Mouse (Mus musculus) hindbrain, embryonic 11.5 days (tissue): Measurements from ENCODE around the gene Oxsm. TPM values are rescaled to one million over a fixed set of nuclear protein-coding genes. Genes with fewer than 3 reads are reported as not detected.

ENCODE experiments used
- ATAC-seq: fragments of 200-750 bp; cut with Nextera tagmentation; 2 replicates; pipeline ENCODE4 v1.8.0; 2017; ENCODE audit warnings: mild to moderate bottlenecking, moderate TSS enrichment, moderate library complexity; ENCODE audit not compliant: low FRiP score
- DNase-seq: peaks from one replicate; pipeline ENCODE4 v3.0.0-alpha.2; 2015; ENCODE audit warnings: low spot score
- H3K27ac ChIP-seq: fragments of 300-500 bp; sonication (generic); 2 replicates; pipeline ENCODE4 v1.5.1; 2014; ENCODE audit warnings: mild to moderate bottlenecking, low read depth, low read length
- H3K27me3 ChIP-seq: fragments of 300-500 bp; sonication (generic); 2 replicates; pipeline ENCODE4 v1.6.1; 2014; ENCODE audit warnings: mild to moderate bottlenecking, low read length, moderate library complexity, mixed read lengths; ENCODE audit not compliant: control insufficient read depth, insufficient read depth
- H3K36me3 ChIP-seq: fragments of 300-500 bp; sonication (generic); 2 replicates; pipeline ENCODE4 v1.6.1; 2014; ENCODE audit warnings: mild to moderate bottlenecking, low read length, moderate library complexity, mixed read lengths; ENCODE audit not compliant: control insufficient read depth, insufficient read depth
- H3K4me1 ChIP-seq: fragments of 300-500 bp; sonication (generic); replicated peaks from 2 replicates; pipeline ENCODE4 v1.6.1; 2014; ENCODE audit warnings: low read length, mixed read lengths; ENCODE audit not compliant: control insufficient read depth, insufficient read depth
- H3K4me2 ChIP-seq: fragments of 300-500 bp; sonication (generic); replicated peaks from 2 replicates; pipeline ENCODE4 v1.6.1; 2014; ENCODE audit warnings: mild to moderate bottlenecking, low read depth, low read length
- H3K4me3 ChIP-seq: fragments of 300-500 bp; sonication (generic); 2 replicates; pipeline ENCODE4 v1.5.1; 2014; ENCODE audit warnings: low read depth, low read length
- H3K9ac ChIP-seq: fragments of 300-500 bp; sonication (generic); 2 replicates; pipeline ENCODE4 v1.6.1; 2014; ENCODE audit warnings: low read depth, low read length
- H3K9me3 ChIP-seq: fragments of 300-500 bp; sonication (generic); 2 replicates; pipeline ENCODE4 v1.6.1; 2016; ENCODE audit warnings: low read length; ENCODE audit not compliant: control insufficient read depth
- WGBS: fragments of 180-500 bp; shearing (Covaris S2); extraction: QIAGEN DNeasy Blood & Tissue Kit; methylation state at CpG from one replicate; pipeline ENCODE4 v1.1.7; 2014; 5-methylcytosine and 5-hydroxymethylcytosine counted together
- polyA plus RNA-seq: library from polyadenylated mRNA; unstranded; fragments of >200 nt; fragmentation: Nextera tagmentation; extraction: Ambion mirVana; gene quantifications from 2 replicates; pipeline ENCODE4 v1.2.1, GENCODE M21; 2014

Oxsm gene
- polyA plus RNA-seq, 1 experiment from 2014 or later: 1.8 TPM

DNA sequence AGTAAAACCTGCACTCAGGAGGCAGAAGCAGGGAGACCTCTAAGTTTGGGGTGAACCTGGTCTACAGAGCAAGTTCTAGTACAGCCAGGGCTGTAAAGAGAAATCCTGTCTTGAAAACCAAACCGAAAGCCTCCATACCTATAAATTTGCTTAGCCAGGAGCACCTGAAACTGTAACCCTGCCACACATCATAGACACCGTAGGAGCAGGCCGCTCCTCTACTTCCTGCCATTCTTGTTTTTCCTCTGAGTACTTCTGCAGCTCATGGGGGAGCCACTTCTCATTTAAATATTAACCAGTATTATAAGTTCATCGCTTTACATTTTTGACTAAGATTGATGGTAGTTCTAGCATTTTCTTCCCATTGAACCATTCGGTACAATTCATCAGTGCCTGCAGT is 17.4 kb upstream of the Oxsm start:
- H3K9ac ChIP-seq: no peak overlapping the region
- DNase-seq: no peak
- no peaks in the 10 kb centered on the region for H3K27me3 ChIP-seq
- H3K9me3 ChIP-seq: no peaks in the 10 kb centered on the region
- no peak overlapping the region for H3K4me3 ChIP-seq
- no peaks in the 10 kb centered on the region for H3K4me1 ChIP-seq
- H3K27ac ChIP-seq: no peak overlapping the region
- 89% methylated on average over 5 of the region's 5 CpGs for WGBS
- no peaks in the 10 kb centered on the region for H3K36me3 ChIP-seq
- no peak overlapping the region for H3K4me2 ChIP-seq
- ATAC-seq: no peak

DNA sequence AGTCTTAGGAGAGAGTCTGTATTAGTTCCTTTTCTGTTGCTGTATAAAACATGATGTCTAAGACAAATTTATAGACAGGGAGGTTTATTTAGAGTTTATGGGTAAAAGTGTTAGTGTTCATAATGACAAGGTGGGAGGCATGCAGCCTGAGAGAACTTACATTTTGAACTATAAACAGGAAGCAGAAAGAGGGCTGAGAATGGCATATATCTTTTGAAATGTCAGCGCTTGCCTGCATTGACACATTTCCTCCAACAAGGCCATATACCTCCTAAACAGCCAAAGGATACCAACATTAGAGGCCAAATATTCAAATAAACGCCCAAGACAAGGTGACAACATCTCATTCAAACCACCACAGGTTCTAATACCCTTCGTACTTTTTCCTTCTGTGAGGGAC is 12.3 kb upstream of the Oxsm start:
- no peaks in the 10 kb centered on the region for H3K4me1 ChIP-seq

DNA sequence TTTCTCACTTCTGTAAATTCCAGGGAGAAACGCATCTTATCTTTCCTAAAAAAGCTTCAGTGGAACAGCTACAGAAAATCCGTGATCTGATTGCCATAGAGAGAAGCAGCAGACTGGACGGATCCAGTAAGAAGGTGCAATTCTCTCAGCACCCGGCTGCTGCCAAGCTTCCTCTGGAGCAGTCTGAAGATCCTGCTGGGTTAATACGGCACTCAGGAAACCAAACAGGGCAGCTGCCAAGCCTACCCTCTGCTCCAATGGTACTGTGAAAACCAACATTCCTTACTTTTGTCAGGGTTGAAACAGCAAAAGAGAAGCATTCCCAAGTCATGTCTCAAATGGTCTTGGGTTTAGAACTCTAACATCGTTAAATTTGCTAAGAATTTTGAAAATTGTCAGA is 10.9 kb upstream of the Oxsm start:
- ATAC-seq (no peak), DNase-seq (no peak)
- H3K4me2 ChIP-seq: no peak overlapping the region
- H3K27ac ChIP-seq: no peak overlapping the region
- no peak overlapping the region for H3K9ac ChIP-seq
- WGBS: 80% methylated on average over 6 of the region's 6 CpGs
- no peaks in the 10 kb centered on the region for H3K27me3 ChIP-seq
- no peaks in the 10 kb centered on the region for H3K9me3 ChIP-seq
- no peak overlapping the region for H3K4me3 ChIP-seq
- no peaks in the 10 kb centered on the region for H3K4me1 ChIP-seq
- H3K36me3 ChIP-seq: no peaks in the 10 kb centered on the region

More for the DNA sequence above, 12.3 kb upstream of the Oxsm start:
- no peak overlapping the region for H3K27ac ChIP-seq
- no peaks in the 10 kb centered on the region for H3K27me3 ChIP-seq
- ATAC-seq (no peak), DNase-seq (no peak)
- H3K9me3 ChIP-seq: no peaks in the 10 kb centered on the region
- WGBS: 86% methylated on average over 3 of the region's 3 CpGs
- no peak overlapping the region for H3K9ac ChIP-seq
- no peak overlapping the region for H3K4me3 ChIP-seq
- no peaks in the 10 kb centered on the region for H3K36me3 ChIP-seq
- H3K4me2 ChIP-seq: no peak overlapping the region

DNA sequence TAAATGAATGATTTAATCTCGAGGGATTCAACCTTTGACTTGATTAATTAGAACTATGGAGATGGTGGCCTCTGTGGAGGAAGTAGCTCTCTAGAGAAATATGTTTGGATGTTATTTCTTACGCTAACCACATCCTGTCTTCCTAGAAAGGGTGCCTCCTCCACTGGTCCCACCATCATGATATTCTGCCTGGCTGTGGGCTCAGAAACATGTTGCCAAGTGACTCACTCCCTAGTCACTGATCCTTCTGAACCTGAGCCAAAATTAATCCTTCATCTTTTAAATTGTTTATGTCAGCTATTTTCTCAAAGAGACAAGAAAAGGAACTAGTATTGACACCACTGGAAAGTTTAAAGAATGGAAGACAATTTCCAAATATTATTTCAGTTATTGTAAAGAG is 6.6 kb upstream of the Oxsm start:
- Histone ChIP-seq H3K27ac (no peak overlapping the region), H3K36me3 (no peaks in the 10 kb centered on the region), H3K4me1 (no peaks in the 10 kb centered on the region), H3K27me3 (no peaks in the 10 kb centered on the region), H3K9me3 (no peaks in the 10 kb centered on the region), H3K9ac (no peak overlapping the region), H3K4me2 (no peak overlapping the region), H3K4me3 (no peak overlapping the region)
- no peak for ATAC-seq
- no peak for DNase-seq
- WGBS: 88% methylated on average over 2 of the region's 2 CpGs

DNA sequence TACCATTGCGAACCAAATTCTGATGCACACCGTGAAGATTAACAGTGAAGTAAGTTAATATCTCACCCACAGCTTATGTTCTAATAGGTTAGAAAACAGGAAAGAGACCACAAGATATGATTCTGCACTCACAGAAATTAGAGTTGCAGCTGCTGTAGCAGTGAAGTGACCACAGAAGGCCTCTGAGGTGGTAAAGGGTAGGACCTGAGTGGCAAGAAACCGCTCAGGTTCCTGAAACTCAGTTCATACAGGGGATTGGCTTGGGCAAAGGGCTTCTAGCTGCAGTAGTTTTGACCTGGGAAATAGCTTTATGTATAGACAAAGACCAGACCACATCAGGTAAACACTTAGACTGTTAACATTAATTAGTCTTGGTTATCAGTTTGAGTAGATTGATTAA is 6.1 kb upstream of the Oxsm start:
- Histone ChIP-seq H3K36me3 (no peaks in the 10 kb centered on the region), H3K4me2 (no peak overlapping the region), H3K4me1 (no peaks in the 10 kb centered on the region), H3K9ac (no peak overlapping the region), H3K27ac (no peak overlapping the region), H3K9me3 (no peaks in the 10 kb centered on the region), H3K27me3 (no peaks in the 10 kb centered on the region), H3K4me3 (no peak overlapping the region)
- WGBS: 94% methylated on average over 3 of the region's 3 CpGs
- DNase-seq: no peak
- ATAC-seq: no peak

DNA sequence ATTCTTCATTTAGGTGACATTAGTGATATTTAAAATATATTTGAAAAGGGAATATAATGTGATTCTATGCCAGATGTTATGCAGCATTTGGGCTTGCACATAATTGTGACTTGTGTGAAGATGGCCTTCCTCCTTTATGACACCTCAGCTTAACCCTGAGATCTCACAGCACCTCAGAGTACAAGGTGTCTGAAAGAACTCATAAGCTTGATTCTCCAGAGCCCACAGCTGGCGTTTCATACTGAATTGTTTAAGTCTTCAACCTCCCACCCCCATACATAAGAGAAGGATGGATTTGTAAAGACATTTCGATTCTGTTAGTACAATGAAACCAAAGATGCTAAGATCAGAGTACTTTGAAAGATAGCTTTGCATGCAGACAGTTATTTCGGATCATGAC is 491 bp upstream of the Oxsm start:
- WGBS: 83% methylated on average over 3 of the region's 3 CpGs
- Histone ChIP-seq H3K27ac (no peak overlapping the region), H3K4me2 (peak overlapping the region; percentile 74), H3K36me3 (no peaks in the 10 kb centered on the region), H3K4me3 (peak overlapping the region; percentile 63; the same call in 1 of the 2 replicates), H3K9ac (peak overlapping the region; percentile 93), H3K9me3 (no peaks in the 10 kb centered on the region), H3K27me3 (no peaks in the 10 kb centered on the region), H3K4me1 (no peaks in the 10 kb centered on the region)
- no peak for ATAC-seq
- DNase-seq: no peak

DNA sequence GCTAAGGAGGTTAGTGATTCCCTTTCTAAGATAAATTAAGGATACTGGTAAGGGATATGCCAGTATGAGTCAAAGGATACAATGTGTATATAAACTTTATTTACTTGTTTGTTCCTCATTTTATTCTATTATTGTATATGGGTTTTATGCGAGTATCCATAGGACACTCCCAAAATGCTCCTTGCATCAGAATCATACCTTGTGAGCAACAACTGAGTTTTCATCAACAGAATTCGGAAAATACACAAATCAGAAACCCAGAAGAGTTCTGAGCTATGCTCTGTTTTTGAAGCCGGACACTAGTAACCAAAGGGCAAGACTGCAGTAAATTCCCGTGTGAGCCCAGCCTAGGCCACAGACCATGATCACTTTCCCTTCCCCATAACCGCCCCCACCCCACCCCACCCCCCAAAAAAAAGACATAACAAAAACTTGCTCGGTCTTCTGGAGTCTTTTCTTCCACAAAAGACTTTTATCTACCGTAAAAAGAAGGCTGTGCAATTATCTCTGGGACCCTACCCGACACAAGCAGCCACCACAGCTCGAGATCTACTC is 928 bp downstream of the Oxsm start:
- peak; percentile 52 for ATAC-seq
- peak overlapping the region; percentile 74 for H3K4me2 ChIP-seq

DNA sequence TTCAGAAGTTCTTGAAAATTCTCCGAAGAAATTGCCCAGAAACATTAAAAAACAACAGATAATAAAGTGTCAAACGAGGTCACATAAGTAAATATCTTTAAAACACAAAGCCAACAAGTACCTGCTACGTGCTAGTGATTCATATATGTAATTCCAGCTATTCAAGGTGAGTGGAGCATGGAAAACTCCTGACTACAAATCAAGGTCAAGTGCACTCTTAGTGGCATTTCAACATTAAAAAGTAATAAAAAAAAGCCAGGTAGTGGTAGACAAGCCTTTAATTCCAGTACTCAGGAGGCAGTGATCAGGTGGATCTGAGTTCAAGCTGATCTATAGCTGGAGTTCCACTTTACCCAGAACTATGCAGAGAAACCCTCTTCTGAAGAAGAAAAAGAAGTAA is 1.5 kb downstream of the Oxsm start:
- 78% methylated on average over 3 of the region's 3 CpGs for WGBS
- no peak for ATAC-seq
- no peaks in the 10 kb centered on the region for H3K36me3 ChIP-seq
- H3K4me1 ChIP-seq: no peaks in the 10 kb centered on the region
- no peak overlapping the region for H3K9ac ChIP-seq
- H3K9me3 ChIP-seq: no peaks in the 10 kb centered on the region
- H3K27ac ChIP-seq: no peak overlapping the region
- H3K4me2 ChIP-seq: no peak overlapping the region
- H3K4me3 ChIP-seq: no peak overlapping the region
- DNase-seq: no peak
- no peaks in the 10 kb centered on the region for H3K27me3 ChIP-seq

More for the DNA sequence above, 928 bp downstream of the Oxsm start:
- Histone ChIP-seq H3K9me3 (no peaks in the 10 kb centered on the region), H3K9ac (peak overlapping the region; percentile 93), H3K27me3 (no peaks in the 10 kb centered on the region), H3K4me1 (no peaks in the 10 kb centered on the region), H3K36me3 (no peaks in the 10 kb centered on the region), H3K4me3 (peak overlapping the region; percentile 63), H3K27ac (no peak overlapping the region)
- DNase-seq: no peak
- 16% methylated on average over 9 of the region's 9 CpGs for WGBS

DNA sequence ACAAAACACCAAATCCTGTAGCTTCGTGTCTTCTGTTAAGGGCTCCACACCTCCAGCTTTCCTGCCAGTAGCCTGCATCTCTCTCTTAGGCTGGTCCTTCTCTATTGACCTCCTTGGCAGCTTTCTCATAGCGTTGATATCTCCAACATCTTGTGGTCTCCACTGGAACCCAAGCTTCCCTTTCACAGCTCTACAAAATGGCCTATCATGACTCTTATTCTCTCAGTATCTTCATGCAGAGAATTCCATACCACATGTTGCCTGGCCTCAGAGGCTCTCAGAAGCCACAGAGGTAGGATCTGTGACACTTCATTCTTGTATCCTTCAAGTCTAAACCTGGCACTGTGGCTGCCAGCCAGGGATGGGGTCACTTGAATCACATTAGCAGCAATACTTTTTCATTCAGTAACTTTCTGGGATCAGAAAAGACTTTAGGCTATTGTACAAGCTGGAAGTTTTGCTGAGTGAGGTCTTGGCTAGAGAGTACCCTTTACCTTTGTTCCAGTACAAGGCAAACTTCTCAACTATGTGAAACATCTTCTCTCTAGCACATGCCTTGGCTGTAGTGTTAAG is 3.2 kb downstream of the Oxsm start:
- ATAC-seq (no peak), DNase-seq (no peak)
- WGBS: 82% methylated on average over 2 of the region's 2 CpGs
- no peaks in the 10 kb centered on the region for H3K36me3 ChIP-seq
- no peak overlapping the region for H3K9ac ChIP-seq
- no peaks in the 10 kb centered on the region for H3K4me1 ChIP-seq
- no peak overlapping the region for H3K4me2 ChIP-seq
- H3K9me3 ChIP-seq: no peaks in the 10 kb centered on the region
- no peaks in the 10 kb centered on the region for H3K27me3 ChIP-seq
- no peak overlapping the region for H3K4me3 ChIP-seq
- H3K27ac ChIP-seq: no peak overlapping the region
